Mouse (Mus musculus): Measurements from ENCODE around the gene Nek5.

Nek5 gene

GRCm38 (mm10) chr8:22124220-22125152, at the start of gene Nek5:
Gene Nek5, minus strand, starts transcription at chr8:22125053.
- DNase-seq: peak; percentile 68

- DNase-seq: no peak
Observed at GRCm38 (mm10) chr8:22169167-22169566, 44.3 kb upstream of the Nek5 start.

GRCm38 (mm10) chr8:22166080-22166603, 41.3 kb upstream of the Nek5 start, which contains the start of gene Nek3:
Gene Nek3, minus strand, starts transcription at chr8:22166435.
- DNase-seq: peak; percentile 90

GRCm38 (mm10) chr8:22165251-22166079, 40.6 kb upstream of the Nek5 start:
- no peak for DNase-seq

- no peak for DNase-seq
Observed at GRCm38 (mm10) chr8:22164431-22164830, 39.6 kb upstream of the Nek5 start.

GRCm38 (mm10) chr8:22162206-22162605, 37.4 kb upstream of the Nek5 start:
- DNase-seq: no peak

- DNase-seq: peak; percentile 38
Observed at GRCm38 (mm10) chr8:22150345-22150663, 25.5 kb upstream of the Nek5 start.

- DNase-seq: no peak
Observed at GRCm38 (mm10) chr8:22149643-22150344, 24.9 kb upstream of the Nek5 start.

GRCm38 (mm10) chr8:22148367-22148740, 23.5 kb upstream of the Nek5 start:
- DNase-seq: no peak

GRCm38 (mm10) chr8:22147706-22148366, 23.0 kb upstream of the Nek5 start:
- peak; percentile 13 for DNase-seq

- DNase-seq: no peak
Observed at GRCm38 (mm10) chr8:22145831-22146230, 21.0 kb upstream of the Nek5 start.

- no peak for DNase-seq
Observed at GRCm38 (mm10) chr8:22143764-22144491, 19.1 kb upstream of the Nek5 start.

GRCm38 (mm10) chr8:22142592-22142991, 17.7 kb upstream of the Nek5 start:
- DNase-seq: no peak

GRCm38 (mm10) chr8:22141836-22142385, 17.1 kb upstream of the Nek5 start:
- DNase-seq: no peak

- DNase-seq: peak; percentile 7
Observed at GRCm38 (mm10) chr8:22136462-22136861, 11.6 kb upstream of the Nek5 start.

GRCm38 (mm10) chr8:22134750-22135135, 9.9 kb upstream of the Nek5 start:
- DNase-seq: no peak

GRCm38 (mm10) chr8:22134078-22134749, 9.4 kb upstream of the Nek5 start:
- DNase-seq: no peak

GRCm38 (mm10) chr8:22132062-22132461, 7.2 kb upstream of the Nek5 start:
- DNase-seq: no peak

- DNase-seq: no peak
Observed at GRCm38 (mm10) chr8:22107020-22107419, 17.8 kb downstream of the Nek5 start.

GRCm38 (mm10) chr8:22091568-22091967, 33.3 kb downstream of the Nek5 start:
- peak; percentile 2 for DNase-seq

GRCm38 (mm10) chr8:22089226-22089625, 35.6 kb downstream of the Nek5 start:
- DNase-seq: no peak
